Mouse (Mus musculus) embryonic facial prominence, embryonic 11.5 days (tissue): ENCODE measurements around the gene Akap13. TPM values are rescaled to one million over a fixed set of nuclear protein-coding genes. Genes with fewer than 3 reads are reported as not detected.

Experiments
- ATAC-seq: fragments of 200-750 bp; cut with Nextera tagmentation; replicated peaks from 2 replicates; pipeline ENCODE4 v1.8.0; 2017; ENCODE audit warnings: low read depth; ENCODE audit not compliant: insufficient number of reproducible peaks, low FRiP score, low TSS enrichment
- DNase-seq: peaks from one replicate; pipeline ENCODE4 v3.0.0-alpha.2; 2015; ENCODE audit warnings: low spot score
- H3K27ac ChIP-seq: fragments of 300-500 bp; sonication (generic); replicated peaks from 2 replicates; pipeline ENCODE4 v1.5.1; 2014; ENCODE audit warnings: mild to moderate bottlenecking, low read depth, low read length, control low read depth
- H3K27me3 ChIP-seq: fragments of 300-500 bp; sonication (generic); 2 replicates; pipeline ENCODE4 v1.6.1; 2014; ENCODE audit warnings: mild to moderate bottlenecking, low read length, moderate library complexity, mixed read lengths; ENCODE audit not compliant: control insufficient read depth, insufficient read depth
- H3K36me3 ChIP-seq: fragments of 300-500 bp; sonication (generic); replicated peaks from 2 replicates; pipeline ENCODE4 v1.6.1; 2014; ENCODE audit warnings: low read depth, mild to moderate bottlenecking, low read length, moderate library complexity, mixed read lengths; ENCODE audit not compliant: control insufficient read depth, insufficient read depth
- H3K4me1 ChIP-seq: fragments of 300-500 bp; sonication (generic); 2 replicates; pipeline ENCODE4 v1.6.1; 2014; ENCODE audit warnings: low read length, mixed read lengths; ENCODE audit not compliant: control insufficient read depth, insufficient read depth
- H3K4me2 ChIP-seq: fragments of 300-500 bp; sonication (generic); 2 replicates; pipeline ENCODE4 v1.6.1; 2014; ENCODE audit warnings: low read depth, mild to moderate bottlenecking, control low read depth, low read length, moderate library complexity
- H3K4me3 ChIP-seq: fragments of 300-500 bp; sonication (generic); 2 replicates; pipeline ENCODE4 v1.5.1; 2014; ENCODE audit warnings: low read depth, low read length, control low read depth
- H3K9ac ChIP-seq: fragments of 300-500 bp; sonication (generic); replicated peaks from 2 replicates; pipeline ENCODE4 v1.6.1; 2014; ENCODE audit warnings: mild to moderate bottlenecking, control low read depth, low read length
- H3K9me3 ChIP-seq: fragments of 300-500 bp; sonication (generic); replicated peaks from 2 replicates; pipeline ENCODE4 v1.6.1; 2016; ENCODE audit warnings: mild to moderate bottlenecking, low read length, inconsistent platforms, mixed read lengths; ENCODE audit not compliant: control insufficient read depth
- WGBS: fragments of 180-500 bp; shearing (Covaris S2); extraction: QIAGEN DNeasy Blood & Tissue Kit; methylation state at CpG from one replicate; pipeline ENCODE4 v1.1.7; 2014; 5-methylcytosine and 5-hydroxymethylcytosine counted together
- microRNA-seq: library from miRNA; unstranded; fragments of <30 nt; microRNA quantifications from one replicate; pipeline ENCODE4, GENCODE M21; 2016; ENCODE audit warnings: borderline number of aligned reads
- polyA plus RNA-seq: library from polyadenylated mRNA; unstranded; fragments of >200 nt; fragmentation: Nextera tagmentation; extraction: Ambion mirVana; gene quantifications from 2 replicates; pipeline ENCODE4 v1.2.1, GENCODE M21; 2014

Akap13 gene
- polyA plus RNA-seq, 1 experiment from 2014 or later = 37.9 TPM

DNA sequence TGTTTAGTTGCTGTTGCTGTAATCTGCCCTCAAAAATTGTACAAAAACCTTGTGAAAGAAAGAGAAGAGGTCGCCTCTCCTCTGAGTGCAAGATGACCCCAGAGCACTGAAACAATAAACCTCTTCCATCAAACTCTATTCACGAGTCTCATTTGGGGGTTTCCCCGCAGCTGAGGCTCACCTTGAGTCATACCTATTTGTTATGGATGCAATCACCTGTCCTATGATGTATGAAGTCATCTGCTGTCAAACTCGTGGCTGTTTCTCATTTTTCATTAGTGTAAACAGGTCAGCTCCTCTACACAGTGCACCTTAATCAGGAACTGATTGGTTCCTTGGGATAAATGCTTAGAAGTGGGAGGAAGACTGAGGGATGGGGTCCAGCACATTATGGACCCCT is 345.2 kb downstream of the Akap13 start:
- WGBS = 73% methylated on average over 4 of the region's 4 CpGs

DNA sequence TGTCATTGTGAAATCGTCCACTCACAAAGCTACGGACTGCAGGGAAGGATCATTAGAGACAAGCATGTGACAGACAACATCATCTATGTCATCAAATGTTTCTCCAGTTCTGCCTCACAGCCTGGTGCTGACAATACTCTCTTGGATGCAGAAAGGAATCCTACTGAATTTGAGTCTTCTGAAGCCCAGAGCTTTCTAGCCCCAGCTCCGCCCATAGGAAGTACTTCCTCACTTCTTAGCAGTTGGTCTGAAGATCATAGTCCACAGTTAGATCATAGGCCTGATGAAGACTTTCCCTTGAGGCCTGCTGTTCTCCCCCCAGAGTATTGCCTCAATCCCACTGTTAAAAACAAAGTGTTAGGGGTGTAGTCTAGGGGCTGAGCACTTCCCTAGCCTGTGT is 345.7 kb downstream of the Akap13 start:
- no peaks in the 10 kb centered on the region for H3K36me3 ChIP-seq
- 90% methylated on average over 3 of the region's 3 CpGs for WGBS
- H3K4me2 ChIP-seq = no peak overlapping the region
- no peak for DNase-seq
- H3K27ac ChIP-seq = no peak overlapping the region
- no peak overlapping the region for H3K4me3 ChIP-seq
- H3K9me3 ChIP-seq = no peaks in the 10 kb centered on the region
- no peaks in the 10 kb centered on the region for H3K27me3 ChIP-seq
- ATAC-seq = no peak
- H3K4me1 ChIP-seq = no peaks in the 10 kb centered on the region
- H3K9ac ChIP-seq = no peak overlapping the region

More for the DNA sequence above, 345.2 kb downstream of the Akap13 start:
- Histone ChIP-seq H3K4me2 (no peak overlapping the region), H3K36me3 (no peaks in the 10 kb centered on the region), H3K4me1 (no peaks in the 10 kb centered on the region), H3K27ac (no peak overlapping the region), H3K9ac (no peak overlapping the region), H3K9me3 (no peaks in the 10 kb centered on the region), H3K27me3 (no peaks in the 10 kb centered on the region), H3K4me3 (no peak overlapping the region)
- no peak for ATAC-seq
- DNase-seq = no peak

DNA sequence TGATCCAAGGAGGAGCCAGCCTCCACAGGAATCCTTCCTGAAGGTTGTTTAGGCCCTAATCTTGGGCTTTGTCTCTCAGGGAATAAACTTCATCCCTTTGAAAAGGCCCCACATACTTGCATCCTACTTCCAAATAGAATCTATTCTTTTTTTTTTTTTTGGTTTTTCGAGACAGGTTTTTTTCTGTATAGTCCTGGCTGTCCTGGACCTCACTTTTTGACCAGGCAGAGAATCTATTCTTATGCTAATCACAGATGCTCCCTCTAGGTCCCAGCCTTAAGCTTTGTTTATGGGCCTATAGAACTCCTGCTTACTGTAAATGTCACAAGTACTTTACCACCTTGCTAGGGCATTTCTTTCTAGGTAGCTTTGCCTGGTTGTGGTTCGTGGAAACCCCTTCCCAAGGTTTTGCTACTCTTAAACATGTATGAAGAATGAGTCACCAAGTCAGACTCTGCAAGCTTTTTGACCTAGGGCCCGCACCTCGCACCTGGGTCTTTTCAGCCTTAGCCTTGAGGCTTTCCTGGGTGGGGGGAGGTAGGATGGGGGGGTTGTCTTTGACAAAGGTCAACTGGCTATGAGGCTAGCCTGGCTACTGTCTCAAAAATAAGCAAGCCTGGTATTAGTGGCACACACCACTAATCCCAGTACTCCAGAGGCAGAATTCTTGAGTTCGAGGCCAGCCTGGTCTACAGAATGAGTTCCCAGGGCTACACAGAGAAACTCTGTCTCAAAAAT is 346.5 kb downstream of the Akap13 start:
- H3K9ac ChIP-seq = no peak overlapping the region
- no peaks in the 10 kb centered on the region for H3K9me3 ChIP-seq
- H3K4me3 ChIP-seq = no peak overlapping the region
- H3K27me3 ChIP-seq = no peaks in the 10 kb centered on the region
- ATAC-seq (no peak), DNase-seq (no peak)
- H3K4me2 ChIP-seq = no peak overlapping the region
- 91% methylated on average over 5 of the region's 5 CpGs for WGBS
- H3K36me3 ChIP-seq = no peaks in the 10 kb centered on the region
- H3K27ac ChIP-seq = no peak overlapping the region
- no peaks in the 10 kb centered on the region for H3K4me1 ChIP-seq

DNA sequence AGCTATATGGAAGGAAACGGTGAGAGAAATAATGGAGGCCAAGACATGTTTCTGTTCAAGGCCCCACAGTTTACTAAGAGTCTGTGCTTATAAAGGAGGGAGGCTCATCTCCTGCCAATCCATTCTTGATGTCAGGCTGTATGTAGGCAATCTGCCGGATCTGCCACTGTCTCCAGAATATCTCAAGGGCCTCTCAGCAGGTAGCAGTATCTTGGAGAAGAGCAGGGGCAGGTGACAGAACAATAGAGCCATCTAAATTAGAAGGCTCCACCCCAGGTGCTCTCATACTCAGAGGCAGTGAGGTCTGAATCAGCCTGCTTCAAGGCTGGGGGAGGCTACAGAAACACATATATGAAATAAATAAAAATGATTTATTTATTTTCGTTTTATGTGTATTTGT is 347.6 kb downstream of the Akap13 start:
- WGBS = 70% methylated on average over 3 of the region's 3 CpGs
- no peak overlapping the region for H3K27ac ChIP-seq
- no peak for DNase-seq
- no peaks in the 10 kb centered on the region for H3K4me1 ChIP-seq
- H3K9ac ChIP-seq = no peak overlapping the region
- no peak overlapping the region for H3K4me2 ChIP-seq
- no peaks in the 10 kb centered on the region for H3K27me3 ChIP-seq
- H3K9me3 ChIP-seq = no peaks in the 10 kb centered on the region
- H3K4me3 ChIP-seq = no peak overlapping the region
- no peak for ATAC-seq
- no peaks in the 10 kb centered on the region for H3K36me3 ChIP-seq

Small RNA genes lying within 50 kb of the gene (microRNA-seq; reads per million reads assigned to microRNA genes)
- not detected for gene Gm23251

Other genes with a start within 250 kb of the Akap13 start
- 0.46 and 1.5 TPM in 2 replicates for gene Sv2b, start 146.3 kb upstream of the Akap13 start, polyA plus RNA-seq